Mouse (Mus musculus) right cerebral cortex, postnatal 25 days (tissue): Measurements from ENCODE around the gene Pnpla1.
"Not testable (repeated sequence)": the region's sequence is repeated elsewhere in the genome, so short reads cannot be mapped to it uniquely, and the experiment has no call there.

ENCODE experiments used
- DNase-seq: peaks from one replicate; pipeline ENCODE4 v3.0.0; 2022

The Pnpla1 gene

DNA sequence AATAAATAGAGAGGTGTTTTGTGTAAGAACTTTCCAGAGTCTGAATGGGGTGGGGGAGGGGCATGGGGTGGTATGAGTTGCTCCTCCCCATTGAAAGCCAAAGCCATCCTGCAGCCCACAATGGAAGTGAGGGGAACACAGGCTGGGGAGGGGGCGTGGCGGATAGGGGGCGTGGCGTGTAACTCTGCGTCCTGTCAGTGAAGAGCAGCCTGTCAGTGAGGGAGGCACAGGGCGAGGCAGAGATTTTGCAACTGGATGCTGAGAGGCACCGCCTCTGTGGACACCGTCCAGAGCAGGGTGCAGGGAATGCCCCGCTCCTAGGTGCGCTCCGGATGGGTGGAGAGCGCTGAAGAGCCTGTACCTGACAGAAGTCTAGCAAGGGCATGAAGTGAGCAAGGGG lies at the start of gene Pnpla1:
Gene Pnpla1 (plus strand): TSS at position 207 of the 400 bp plus-strand sequence.
- no peak for DNase-seq

DNA sequence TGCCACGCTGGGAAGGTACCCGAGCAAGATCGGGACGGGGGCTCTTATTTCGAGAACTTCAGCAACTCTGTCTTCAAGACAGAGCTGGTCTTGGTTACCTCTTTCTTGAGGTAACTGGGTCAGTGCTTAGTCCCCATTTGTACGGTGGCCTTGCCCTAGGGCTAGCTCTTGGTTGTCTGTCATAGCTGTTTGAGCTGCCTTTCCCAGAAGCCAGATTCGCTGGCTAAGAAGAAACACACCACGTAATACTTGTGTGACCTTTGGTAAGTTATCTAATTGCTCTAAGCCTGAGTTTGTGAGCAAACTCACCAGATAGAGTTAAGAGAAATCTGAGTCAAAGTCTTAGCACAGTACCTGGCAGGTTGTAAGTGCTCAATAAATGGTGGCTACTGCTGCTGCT lies 49.5 kb upstream of the Pnpla1 start:
- DNase-seq, result no peak

- DNase-seq, result no peak
These were observed 48.9 kb upstream of the Pnpla1 start for GRCm38 (mm10) chr17:28809175-28809831.

- no peak for DNase-seq
These were observed 45.9 kb upstream of the Pnpla1 start for GRCm38 (mm10) chr17:28812345-28812744.

- no peak for DNase-seq
These were observed 43.6 kb upstream of the Pnpla1 start for GRCm38 (mm10) chr17:28814529-28815097.

DNA sequence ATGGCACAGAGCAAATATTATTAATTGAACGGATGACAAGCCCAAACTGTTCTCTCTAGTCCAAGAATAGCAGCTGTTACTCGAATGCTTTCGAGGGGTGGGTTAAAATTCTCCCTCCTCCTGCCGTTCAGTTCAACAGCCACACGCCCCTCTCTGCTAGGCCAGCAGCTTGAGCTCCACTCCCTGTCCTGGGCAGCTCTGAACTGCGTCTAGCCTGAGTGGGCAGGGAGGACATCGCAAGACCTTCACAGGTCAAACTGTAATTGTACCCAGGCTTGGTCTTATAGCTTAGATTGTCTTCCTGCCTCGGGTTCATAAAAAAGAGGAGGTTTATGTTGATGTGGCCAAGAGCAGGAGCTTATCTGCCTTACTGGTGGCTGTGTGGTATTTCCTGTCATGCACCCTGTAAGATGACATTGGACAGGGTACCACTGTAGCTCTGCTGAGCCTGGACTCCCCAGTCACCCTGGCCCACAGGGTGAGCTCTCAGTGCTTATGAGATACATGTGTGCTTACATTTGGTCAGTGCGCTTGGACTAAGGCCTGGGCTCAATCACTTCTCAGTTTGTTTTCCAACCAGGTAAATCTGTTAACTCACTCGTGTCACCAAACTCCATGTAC lies 42.7 kb upstream of the Pnpla1 start:
- DNase-seq, result no peak

DNA sequence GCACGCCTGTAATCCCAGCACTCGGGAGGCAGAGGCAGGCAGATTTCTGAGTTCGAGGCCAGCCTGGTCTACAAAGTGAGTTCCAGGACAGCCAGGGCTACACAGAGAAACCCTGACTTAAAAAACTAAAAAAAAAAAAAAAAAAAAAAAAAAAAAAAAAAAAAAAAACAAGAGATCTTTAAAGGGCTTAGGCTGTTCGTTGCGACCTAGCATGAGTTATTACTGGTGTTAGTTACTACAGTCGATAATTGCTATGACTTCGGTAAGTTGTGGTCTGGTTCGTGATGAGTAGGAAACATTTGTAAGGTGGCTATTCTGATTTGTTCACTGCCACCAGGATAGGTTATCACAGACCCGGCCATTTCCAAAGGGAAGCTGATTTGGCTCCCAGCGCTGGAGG lies 41.9 kb upstream of the Pnpla1 start:
- DNase-seq, result not testable (repeated sequence)

DNA sequence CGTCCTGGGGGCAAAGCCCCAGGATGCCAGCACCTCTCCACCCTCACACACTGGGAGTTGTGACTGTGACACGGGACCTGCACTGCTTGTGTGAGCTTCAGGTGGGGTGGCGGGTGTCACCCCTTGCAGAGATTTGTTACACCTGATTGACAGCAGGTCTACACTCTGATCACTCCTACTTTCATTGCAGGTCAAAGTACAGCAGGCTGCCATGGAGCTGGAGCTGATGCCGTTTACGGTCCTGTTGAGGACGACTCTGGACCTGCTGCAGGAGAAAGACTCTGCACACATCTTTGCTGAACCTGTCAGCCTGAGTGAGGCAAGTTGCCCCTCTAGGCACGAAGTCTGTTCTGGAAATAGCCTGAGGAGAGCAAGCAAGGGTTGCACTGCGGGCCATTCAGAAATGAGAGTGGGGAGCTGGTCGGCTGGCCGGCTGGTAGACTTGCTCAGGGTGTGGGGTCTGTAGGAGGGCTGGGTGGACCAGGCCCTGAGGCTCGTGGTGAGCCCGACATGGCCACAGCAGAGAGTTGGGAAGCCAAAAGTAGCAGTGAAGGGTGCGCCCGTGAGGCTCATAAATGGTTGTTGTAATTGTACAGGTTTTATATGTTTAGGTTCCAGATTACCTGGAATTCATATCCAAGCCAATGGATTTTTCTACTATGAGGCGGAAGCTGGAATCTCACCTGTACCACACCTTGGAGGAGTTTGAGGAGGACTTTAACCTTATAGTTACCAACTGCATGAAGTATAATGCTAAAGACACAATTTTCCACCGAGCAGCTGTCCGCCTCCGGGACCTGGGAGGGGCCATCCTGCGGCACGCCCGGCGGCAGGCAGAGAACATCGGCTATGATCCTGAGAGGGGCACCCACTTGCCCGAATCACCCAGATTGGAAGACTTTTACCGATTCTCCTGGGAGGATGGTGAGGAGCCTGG lies 41.1 kb upstream of the Pnpla1 start:
- no peak for DNase-seq

DNA sequence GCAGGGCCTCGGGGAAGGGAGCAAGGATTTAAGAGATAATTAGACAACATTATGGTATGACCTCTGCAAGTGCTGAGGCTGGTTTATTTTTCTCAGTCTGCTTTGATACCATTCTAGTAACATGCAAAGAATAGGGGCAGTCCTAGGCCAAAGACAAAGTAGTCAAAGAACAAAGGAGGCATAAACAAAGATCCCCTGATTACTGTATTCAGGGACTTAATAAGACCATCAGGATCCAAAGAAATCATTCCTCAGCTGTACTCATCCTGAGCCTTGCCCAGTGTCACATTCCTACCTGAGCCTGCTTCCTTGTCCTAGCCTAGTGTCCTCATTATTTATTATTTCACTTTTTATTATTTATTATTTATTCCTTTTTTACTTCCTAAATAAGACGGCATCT lies 38.0 kb upstream of the Pnpla1 start:
- DNase-seq, result no peak

DNA sequence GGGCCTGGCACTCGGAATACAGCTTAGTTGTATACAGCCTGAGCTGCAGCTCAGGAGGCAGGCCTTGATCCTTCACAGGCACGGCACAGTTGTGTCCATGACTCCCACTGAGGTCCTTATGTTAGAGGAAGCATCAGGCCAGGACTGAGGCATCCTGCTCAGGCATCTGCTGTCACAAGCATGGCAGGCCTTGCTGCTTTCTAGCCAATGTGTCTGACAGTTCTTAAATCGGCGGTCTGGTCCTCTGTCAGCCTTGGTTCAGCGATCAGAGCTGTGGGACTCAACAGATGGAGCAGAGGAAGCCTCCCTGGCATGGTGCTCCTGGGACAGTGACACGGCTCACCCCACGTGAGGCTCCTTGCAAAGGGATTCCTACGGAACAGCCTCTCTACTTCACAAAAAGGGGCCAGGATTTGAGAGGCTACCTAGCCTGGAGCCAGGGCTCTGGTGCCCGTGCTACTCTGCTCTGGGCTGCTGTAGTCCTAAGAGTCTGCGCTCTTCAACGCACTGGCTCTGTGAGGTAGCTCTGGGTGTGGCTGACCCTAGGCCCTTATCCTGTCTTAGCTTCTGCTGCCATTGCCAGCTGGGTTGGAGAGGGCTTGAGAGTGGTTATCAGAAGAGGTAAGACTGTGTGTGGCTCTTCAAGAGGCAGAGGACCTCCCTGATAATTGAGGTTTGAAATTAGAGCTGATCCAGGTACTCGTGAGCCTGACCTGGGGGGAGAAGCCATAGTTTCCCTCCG lies 35.0 kb upstream of the Pnpla1 start:
- no peak for DNase-seq

GRCm38 (mm10) chr17:28823749-28824148 lies 34.5 kb upstream of the Pnpla1 start:
- DNase-seq, result no peak

GRCm38 (mm10) chr17:28824896-28825295 lies 33.3 kb upstream of the Pnpla1 start:
- peak; percentile 30 for DNase-seq

DNA sequence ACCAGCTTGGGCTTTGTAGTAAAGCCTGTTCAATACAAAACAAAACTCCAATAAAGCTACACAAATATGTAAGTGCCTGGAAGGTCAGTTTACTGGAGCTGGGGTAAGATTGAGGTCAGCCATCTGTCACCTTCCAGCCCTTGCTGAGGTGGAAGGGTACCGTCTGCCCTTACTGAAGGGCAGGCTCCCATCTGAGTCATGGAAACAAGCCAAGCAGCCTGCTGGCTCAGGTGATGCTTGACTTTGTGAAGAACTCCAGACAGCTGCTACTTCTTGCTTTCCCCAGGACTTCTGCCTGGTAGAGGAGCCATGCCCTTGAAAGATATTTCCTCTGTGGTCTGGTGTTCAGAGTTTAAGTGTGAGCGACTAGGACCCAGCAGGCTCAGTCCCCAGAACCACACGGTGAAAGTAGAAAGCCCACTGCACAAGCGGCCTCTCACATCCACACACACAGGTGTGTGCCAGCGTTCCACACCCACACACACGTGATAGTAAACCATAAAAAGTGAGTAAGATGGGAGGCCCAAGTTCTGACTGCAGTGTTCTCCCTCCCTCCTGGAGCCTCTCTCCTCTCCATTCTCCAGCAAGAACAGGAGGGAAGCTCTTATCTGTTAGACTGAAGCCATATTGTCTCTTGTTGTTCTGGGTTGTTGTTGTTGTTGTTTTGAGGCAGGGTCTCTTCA lies 32.7 kb upstream of the Pnpla1 start:
- no peak for DNase-seq

- DNase-seq, result no peak
These were observed 30.5 kb upstream of the Pnpla1 start for GRCm38 (mm10) chr17:28827665-28828231.

GRCm38 (mm10) chr17:28829120-28829519 lies 29.1 kb upstream of the Pnpla1 start:
- DNase-seq, result no peak

- DNase-seq, result no peak
These were observed 27.1 kb upstream of the Pnpla1 start for GRCm38 (mm10) chr17:28831065-28831464.

GRCm38 (mm10) chr17:28832040-28832439 lies 26.2 kb upstream of the Pnpla1 start:
- no peak for DNase-seq

GRCm38 (mm10) chr17:28832875-28833274 lies 25.3 kb upstream of the Pnpla1 start:
- DNase-seq, result no peak

- no peak for DNase-seq
These were observed 23.5 kb upstream of the Pnpla1 start for GRCm38 (mm10) chr17:28834676-28835075.

GRCm38 (mm10) chr17:28837840-28838239 lies 20.4 kb upstream of the Pnpla1 start:
- DNase-seq, result no peak

GRCm38 (mm10) chr17:28841947-28842346 lies 16.3 kb upstream of the Pnpla1 start:
- not testable (repeated sequence) for DNase-seq

DNA sequence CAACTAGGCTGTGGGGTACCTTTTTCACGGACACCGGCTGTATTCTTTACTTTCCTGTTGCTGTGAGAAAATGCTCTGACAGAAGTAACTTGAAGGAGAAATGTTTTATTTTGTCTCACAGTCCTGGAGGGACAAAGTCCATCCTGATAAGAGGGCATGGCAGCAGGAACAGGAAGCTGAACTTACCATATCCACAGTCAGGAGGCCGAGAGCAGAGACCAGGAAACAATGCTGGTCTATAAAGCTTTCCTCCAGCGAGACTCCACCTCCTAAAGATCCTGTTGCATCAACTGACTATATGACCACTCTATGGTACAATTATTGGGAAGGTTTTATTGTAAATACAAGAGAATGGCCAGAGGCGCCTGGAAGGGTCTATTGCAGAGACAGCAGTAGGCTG lies 14.5 kb upstream of the Pnpla1 start:
- DNase-seq, result no peak
